Mouse (Mus musculus) left cerebral cortex, postnatal 10 days (tissue): ENCODE measurements around the gene Thra. TPM values are rescaled to one million over a fixed set of nuclear protein-coding genes. Genes with fewer than 3 reads are reported as not detected.
A peak's percentile ranks its signal among the peaks of the same experiment; 100 is the strongest.

Source experiments
- DNase-seq, 2 experiments: peaks; one replicate each; pipeline ENCODE4 v3.0.0; 2021 to 2022; ENCODE audit warnings: low spot score in 2 of 2, mixed read lengths in 1 of 2; ENCODE audit errors: extremely low spot score in 1 of 2
- intact Hi-C: fragments of 180-260 bp; cut with DNase I; formaldehyde crosslinking; loops from one replicate; pipeline ENCODE4 v1.15.1; 2025
- total RNA-seq, 2 experiments: library from RNA; stranded (reverse); gene quantifications; 2 replicates each; pipeline ENCODE4 v1.2.3; 2021

The Thra gene
- total RNA-seq, 2 experiments from 2014 or later, result 1,115 to 1,123 TPM

DNA sequence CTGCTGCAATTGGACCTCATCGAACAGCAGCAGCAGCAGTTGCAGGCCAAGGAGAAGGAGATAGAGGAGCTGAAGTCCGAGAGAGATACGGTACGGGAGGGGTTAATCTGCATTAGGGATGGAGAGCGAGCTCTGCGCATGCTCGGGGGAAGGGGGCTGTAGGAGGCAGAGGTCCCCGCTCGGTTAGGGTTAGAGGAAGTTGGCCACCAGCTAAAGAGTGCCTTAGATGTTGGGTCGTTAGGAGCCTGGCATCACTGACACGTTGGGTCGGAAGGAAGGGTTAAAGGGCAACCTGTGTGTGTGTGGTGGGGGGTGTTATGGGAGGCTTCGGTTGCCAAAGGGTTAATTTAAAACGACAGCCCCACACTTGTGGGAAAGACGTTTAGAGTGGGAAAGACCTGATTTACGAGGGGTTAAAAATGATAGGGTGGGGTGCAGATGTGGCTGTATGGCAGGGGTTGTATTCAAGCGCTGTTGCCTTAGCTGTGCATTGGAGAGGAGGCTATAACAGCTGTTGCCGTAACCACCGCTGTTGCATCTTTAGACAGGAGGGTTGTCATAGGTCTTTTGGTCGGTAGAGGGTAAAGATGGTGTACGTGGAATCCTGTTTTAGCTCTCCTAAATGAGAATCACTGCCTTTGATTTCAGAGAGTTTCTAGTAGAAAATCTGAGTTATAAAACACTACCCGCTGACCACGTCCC is 56.2 kb downstream of the Thra start:
- peak; percentile 75 to 84 for DNase-seq
- intact Hi-C loops, result no loop called here

DNA sequence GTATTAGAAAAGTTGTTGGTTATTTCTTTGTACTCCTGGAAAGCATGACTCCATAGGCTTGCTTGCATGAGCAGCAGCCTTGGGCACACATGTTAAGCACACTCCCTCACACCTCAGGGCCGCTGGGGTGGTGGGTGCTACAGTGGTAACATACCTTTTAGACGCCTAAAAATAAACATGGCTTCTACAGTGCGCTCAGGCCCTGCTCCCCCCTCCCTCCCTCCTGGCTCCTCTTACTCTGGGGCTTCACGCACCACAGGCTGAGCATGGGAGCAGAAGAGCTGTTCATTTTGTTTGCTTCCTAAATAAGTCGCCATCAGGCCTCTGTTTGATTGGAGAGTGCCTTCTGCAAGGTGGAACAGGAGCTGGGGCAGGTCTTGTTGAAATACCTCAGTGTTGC is 56.9 kb downstream of the Thra start:
- DNase-seq, result no peak
- intact Hi-C loops, result no loop called here

DNA sequence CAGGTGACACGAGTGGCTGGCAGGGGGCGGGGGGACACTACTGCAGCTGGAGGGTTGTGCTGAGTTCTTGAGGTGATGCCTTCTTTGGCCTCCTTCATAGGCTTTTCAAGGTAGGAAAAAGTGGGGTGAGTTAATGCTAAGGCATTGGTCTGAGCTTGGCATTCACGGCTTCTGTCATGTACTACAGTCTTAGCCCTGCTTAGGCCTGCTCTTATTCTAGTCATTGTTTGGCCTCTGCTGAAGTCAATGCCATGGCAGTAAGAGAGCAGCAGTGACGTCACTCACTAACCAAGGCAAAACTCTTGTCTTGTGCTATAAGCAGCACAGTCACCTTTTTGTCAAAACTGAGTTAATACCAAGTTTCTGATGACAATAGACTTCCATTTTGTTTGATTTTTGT is 57.5 kb downstream of the Thra start:
- intact Hi-C loops, result no loop called here
- DNase-seq, result no peak

DNA sequence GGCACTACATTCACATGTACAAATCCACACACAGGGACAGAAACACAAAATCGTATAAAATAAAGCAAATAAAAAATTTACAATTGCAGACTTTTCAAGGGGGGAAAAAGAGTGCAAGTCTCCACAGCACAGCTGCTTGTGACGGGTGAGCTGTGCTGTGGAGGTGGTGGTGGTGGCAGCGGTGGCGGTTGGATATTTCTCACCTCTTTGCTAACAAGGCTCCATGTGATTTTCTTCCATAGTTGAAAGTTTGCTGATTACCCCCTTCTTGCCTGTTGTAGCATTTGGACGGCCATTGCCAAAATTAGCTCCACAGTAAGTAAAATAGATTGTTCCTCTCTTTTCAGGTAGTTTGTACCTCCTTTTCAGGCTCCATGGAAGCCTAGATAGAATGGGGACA is 64.2 kb downstream of the Thra start, which contains the start of gene Casc3:
Gene Casc3, plus strand, starts transcription at position 301 of the 400 bp plus-strand sequence.
- DNase-seq, result no peak
- intact Hi-C loops, result no loop called here

DNA sequence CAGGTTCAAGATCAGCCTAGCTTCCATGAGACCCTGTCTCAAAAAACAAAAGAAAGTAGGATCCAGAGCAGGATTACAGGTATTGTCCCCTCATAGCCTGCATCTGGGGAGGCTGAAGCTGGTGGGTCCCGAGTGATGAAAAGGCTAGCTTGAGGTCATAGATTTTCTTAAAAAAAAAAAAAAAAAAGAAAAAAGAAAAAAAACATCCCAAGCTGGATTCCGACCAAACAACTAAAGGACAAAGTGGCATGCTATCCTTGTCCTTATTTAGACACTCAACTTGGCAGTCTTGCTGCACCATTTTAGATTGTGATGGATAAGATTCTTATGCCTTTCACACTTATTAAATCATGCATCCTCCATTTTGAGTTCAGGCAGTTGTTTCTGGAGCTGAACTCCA is 68.0 kb downstream of the Thra start:
- intact Hi-C loops, result no loop called here
- no peak for DNase-seq

DNA sequence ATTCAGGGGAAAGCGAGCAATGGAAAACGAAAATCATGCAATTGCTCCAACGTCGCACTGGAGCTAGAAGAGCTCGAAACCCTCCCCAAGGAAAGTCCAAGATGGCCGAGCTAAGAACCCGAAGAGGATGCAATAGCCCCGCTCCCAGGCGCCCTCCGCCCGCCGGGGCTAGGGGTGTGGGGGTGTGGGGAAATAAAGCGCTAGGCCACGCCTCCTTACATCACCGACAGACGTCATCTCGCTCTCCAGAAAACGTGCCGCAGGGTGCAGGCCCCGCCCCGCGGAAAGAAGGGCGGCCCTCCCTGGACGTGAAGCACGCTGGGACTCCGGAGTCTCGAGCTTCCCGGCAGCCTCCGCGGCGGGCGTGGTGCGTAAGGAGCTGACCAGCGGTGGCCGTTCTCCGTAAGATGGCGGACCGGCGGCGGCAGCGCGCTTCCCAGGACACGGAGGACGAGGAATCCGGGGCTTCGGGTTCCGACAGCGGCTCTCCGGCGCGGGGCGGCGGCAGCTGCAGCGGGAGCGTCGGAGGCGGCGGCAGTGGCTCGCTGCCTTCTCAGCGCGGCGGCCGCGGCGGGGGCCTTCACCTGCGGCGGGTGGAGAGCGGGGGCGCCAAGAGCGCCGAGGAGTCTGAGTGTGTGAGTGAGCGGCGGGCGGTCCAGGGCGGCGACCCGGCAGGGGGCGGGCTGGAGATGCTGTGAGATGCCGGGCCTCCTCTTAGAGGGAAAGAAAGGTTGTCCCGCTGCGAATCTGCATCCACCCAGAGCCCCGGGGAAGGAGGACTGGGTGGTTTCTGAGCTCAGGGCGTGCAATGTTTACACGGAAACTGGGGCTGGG is 69.2 kb downstream of the Thra start:
- DNase-seq, result peak; percentile 98 to 100
- intact Hi-C loops, result no loop called here

DNA sequence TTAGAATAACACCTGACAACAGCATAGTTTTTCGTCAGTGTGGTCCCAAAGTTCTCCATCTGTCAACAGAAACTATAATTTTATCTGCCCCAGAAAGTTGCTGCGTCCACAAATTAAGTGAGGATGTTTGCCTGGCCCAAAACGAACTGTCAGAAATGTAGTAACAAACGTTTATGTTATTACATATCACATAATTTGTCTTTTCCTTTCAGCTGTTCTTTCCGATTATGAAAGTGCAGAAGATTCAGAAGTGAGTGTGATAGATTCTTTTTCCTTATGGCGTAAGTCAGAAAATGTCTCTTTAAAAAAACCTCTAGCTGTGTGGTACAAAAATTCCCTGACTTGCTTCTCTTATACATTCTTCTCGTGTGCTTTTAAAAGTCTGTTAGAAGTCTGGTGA is 70.2 kb downstream of the Thra start:
- DNase-seq, result no peak
- intact Hi-C loops, result no loop called here

DNA sequence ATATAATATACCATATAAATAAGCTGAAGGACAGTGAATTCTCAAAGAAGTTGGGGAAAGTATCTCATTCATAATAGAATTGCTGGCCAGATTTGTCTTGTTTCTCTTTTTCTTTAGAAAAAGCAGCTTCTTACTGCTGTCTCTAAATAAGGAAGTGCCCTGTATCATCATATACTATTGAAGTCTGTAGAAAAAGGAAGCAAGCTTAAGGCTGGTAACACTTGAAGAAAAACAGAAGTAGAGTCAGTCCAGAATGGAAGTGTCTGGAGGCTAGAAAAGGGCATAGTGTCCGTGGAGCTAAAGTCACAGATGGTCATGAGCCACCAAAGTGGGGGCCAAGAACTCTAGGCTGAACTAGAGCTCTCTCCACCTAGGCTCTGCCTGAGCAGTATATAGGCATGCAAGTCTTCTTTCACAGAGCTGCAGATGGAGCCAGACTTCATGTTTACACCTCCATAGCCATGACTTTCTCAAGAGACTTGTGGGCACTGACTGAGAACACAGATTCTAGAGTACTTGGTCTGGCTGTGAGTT is 76.3 kb downstream of the Thra start:
- intact Hi-C loops, result no loop called here
- DNase-seq, result no peak

Other genes with a start within 250 kb of the Thra start
- gene Ikzf3, start 194.6 kb upstream of the Thra start, total RNA-seq, result under 1 TPM; 0.34 TPM
- not detected for gene Zpbp2, start 189.5 kb upstream of the Thra start, total RNA-seq
- gene Ormdl3, start 153.3 kb upstream of the Thra start, total RNA-seq, result 10 to 100 TPM; 44.1 to 49.6 TPM
- gene Lrrc3c, start 142.3 kb upstream of the Thra start, total RNA-seq, result not detected
- gene Gm12355, start 115.0 kb upstream of the Thra start, total RNA-seq, result 10 to 100 TPM; 12.6 to 16.8 TPM
- gene Gsdma3, start 114.3 kb upstream of the Thra start, total RNA-seq, result under 1 TPM; 0.30 to 0.36 TPM
- not detected for gene Gsdma2, start 93.9 kb upstream of the Thra start, total RNA-seq
- under 1 TPM; 0.13 to 0.16 TPM for gene Gsdma, start 76.3 kb upstream of the Thra start, total RNA-seq
- gene Psmd3, start 58.1 kb upstream of the Thra start, total RNA-seq, result 100 to 1,000 TPM; 136 to 138 TPM
- not detected for gene Csf3, start 39.4 kb upstream of the Thra start, total RNA-seq
- 100 to 1,000 TPM in 1 of 2 experiments, 10 to 100 TPM in 1; 91.7 to 102 TPM for gene Med24, start 11.2 kb upstream of the Thra start, total RNA-seq
- 10 to 100 TPM; 63.3 to 70.5 TPM for gene Nr1d1, start 34.7 kb downstream of the Thra start, total RNA-seq
- 100 to 1,000 TPM; 162 to 177 TPM for gene Msl1, start 54.9 kb downstream of the Thra start, total RNA-seq
- 10 to 100 TPM; 52.3 to 55.8 TPM for gene Casc3, start 64.3 kb downstream of the Thra start, total RNA-seq
- 100 to 1,000 TPM; 121 to 122 TPM for gene Rapgefl1, start 96.1 kb downstream of the Thra start, total RNA-seq
- gene Wipf2, start 123.0 kb downstream of the Thra start, total RNA-seq, result 10 to 100 TPM; 28.5 to 29.6 TPM
- gene Cdc6, start 167.2 kb downstream of the Thra start, total RNA-seq, result under 1 TPM; 0.32 TPM
- gene Rara, start 187.2 kb downstream of the Thra start, total RNA-seq, result 10 to 100 TPM; 16.6 to 16.9 TPM
- gene Gjd3, start 242.4 kb downstream of the Thra start, total RNA-seq, result 1 to 10 TPM; 4.1 to 5.1 TPM